Mouse (Mus musculus): Measurements from ENCODE around the gene Actr1a.

- TF ChIP-seq GATA1 (IDR thresholded peaks at IDR 0.05; ENCODE audit: borderline replicate concordance, low read length) (no peak), FLI1 (IDR thresholded peaks at IDR 0.05; ENCODE audit: low read length) (no peak)
These were observed 62.7 kb downstream of the Actr1a start for GRCm38 (mm10) chr19:46332721-46333339.
